Mouse (Mus musculus): Measurements from ENCODE around the gene Serpinb9.
"Not testable (repeated sequence)": the region's sequence is repeated elsewhere in the genome, so short reads cannot be mapped to it uniquely, and the experiment has no call there.

Gene Serpinb9

DNA sequence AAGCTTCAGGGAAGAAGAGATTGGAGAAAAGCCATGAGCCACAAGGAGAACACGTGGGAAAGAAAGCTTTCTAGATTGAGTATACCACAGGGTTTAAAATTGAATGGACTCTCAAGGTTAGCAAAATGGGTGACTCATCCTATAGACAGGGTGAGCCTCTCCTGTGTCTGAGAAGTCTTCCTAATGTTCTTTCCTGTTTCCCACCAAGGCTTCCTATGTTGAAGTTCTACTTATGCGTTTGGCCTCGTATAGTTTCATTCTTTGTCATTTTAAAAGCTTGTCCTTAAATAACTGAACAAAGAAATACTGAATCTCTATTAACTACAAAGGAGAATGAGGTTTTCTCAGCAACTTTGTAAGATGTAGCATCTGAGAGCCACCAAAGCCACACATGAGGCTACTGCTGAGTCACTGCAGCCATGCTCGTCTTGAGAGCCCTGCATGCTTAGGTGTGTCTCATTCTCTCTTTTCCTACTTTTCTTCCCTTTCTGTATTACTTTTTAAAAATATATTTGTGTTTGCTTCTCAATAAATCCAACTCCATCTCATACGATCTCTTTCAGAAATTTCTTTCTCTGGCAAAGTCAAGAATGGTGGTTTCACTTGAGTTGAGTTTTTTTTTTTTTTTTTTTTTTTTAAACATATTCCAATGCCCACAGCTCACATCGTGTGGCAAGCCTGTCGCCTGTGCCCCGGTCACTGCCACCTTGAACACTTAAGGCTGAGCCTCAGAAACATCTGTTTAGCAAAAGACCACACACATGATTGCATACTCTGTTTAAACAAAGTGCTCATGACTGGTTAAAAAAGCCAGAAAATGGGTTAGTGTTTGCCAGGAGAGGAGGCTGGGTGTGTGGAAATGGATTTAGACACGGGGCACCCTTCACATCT lies 718 bp downstream of the Serpinb9 start:
- DNase-seq (ENCODE audit: low read depth, low spot score), result peak; percentile 61

DNA sequence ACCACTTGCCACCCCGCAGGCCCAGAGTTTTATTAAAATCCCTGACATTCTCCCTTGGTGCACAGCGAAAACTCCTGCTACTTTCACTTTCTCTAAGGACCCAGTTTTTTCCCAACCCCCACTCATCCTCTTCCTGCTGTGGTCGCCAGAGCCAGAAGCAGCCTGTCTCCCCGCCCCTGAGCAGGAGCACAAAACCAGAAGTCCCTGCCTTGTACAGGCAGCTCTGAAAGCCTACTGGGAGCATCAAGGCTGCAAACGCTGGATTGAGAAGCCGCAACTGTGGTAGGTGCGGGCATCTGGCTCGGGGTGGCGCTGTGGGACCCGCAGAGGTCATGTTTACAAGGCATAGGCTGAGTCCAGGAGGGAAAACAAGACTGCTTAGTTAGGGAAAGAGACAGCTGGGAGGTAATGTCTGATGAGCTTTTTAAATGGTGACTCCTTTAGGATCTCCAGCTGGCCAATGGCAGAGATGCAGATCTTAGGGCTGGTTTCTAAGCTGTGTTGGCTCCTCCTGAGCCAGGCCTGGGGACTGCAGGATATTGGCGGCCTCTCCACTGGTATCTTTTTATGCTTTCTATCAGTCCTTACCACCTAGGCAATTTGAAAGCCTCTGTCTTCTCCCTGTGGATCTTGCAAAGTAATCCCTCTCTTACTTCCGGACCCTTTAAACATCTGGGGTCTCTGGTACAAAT lies 1.5 kb downstream of the Serpinb9 start:
- DNase-seq (ENCODE audit: low read depth, low spot score), result peak; percentile 95

DNA sequence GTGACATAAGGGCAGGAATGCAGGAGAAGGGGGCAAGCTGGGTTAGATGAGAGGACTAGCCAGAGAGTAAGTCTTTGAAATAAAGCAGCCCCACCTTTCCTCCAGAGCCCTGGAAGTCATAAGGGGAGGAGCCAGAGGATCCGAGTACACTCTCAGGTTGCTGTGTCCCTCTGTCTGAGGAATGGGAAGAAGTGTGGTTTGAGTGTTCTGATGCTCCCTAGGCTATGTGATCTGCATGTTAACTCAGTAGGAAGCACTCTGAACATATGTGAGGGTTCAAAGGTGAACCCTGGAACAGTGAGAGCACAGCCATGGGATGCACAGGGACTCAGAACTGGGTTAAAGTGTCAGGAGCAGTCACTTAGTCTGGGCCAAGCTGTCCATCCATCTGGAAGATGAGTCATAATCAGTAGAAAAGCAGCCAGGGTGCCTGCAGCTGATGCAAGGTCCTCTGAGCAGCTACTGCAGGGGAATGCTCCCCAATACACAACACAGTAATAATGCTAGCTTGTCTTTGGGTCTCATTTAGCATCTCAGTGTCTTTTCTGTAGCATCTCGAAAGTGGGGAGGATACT lies 2.5 kb downstream of the Serpinb9 start:
- DNase-seq (ENCODE audit: low read depth, low spot score), result peak; percentile 71

- no peak for DNase-seq (ENCODE audit: low read depth, low spot score)
Observed at GRCm38 (mm10) chr13:33006555-33006954, 3.5 kb downstream of the Serpinb9 start.

DNA sequence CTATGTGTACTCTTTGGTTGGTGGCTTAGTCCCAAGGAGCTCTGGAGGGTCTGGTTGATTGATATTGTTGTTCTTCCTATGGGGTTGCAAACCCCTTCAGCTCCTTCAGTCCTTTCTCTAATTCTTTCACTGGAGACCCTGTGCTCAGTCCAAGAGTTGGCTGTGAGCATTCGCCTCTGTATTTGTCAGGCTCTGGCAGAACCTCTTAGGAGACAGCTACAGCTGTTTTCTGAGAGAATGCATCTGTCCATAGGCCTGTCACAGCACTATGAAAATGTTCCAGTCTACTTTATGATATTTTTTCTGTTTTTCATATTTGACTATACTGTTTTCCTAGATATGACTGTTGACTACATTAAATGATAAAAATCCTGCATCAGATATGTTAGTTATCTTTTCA lies 9.3 kb downstream of the Serpinb9 start:
- DNase-seq (ENCODE audit: low read depth, low spot score), result no peak

GRCm38 (mm10) chr13:33013271-33013670 lies 10.2 kb downstream of the Serpinb9 start:
- DNase-seq (ENCODE audit: low read depth, low spot score), result peak; percentile 20

GRCm38 (mm10) chr13:33022371-33022770 lies 19.3 kb downstream of the Serpinb9 start:
- DNase-seq (ENCODE audit: low read depth, low spot score), result no peak

GRCm38 (mm10) chr13:33026427-33027057 lies 23.5 kb downstream of the Serpinb9 start:
- peak; percentile 41 for DNase-seq (ENCODE audit: low read depth, low spot score)

- peak; percentile 44 for DNase-seq (ENCODE audit: low read depth, low spot score)
Observed at GRCm38 (mm10) chr13:33027244-33027643, 24.2 kb downstream of the Serpinb9 start, which contains the start of gene Serpinb9b. TSS of gene Serpinb9b (plus strand) at chr13:33027416.

GRCm38 (mm10) chr13:33028146-33028545 lies 25.1 kb downstream of the Serpinb9 start:
- peak; percentile 60 for DNase-seq (ENCODE audit: low read depth, low spot score)

- DNase-seq (ENCODE audit: low read depth, low spot score), result peak; percentile 88
Observed at GRCm38 (mm10) chr13:33028550-33028949, 25.5 kb downstream of the Serpinb9 start.

DNA sequence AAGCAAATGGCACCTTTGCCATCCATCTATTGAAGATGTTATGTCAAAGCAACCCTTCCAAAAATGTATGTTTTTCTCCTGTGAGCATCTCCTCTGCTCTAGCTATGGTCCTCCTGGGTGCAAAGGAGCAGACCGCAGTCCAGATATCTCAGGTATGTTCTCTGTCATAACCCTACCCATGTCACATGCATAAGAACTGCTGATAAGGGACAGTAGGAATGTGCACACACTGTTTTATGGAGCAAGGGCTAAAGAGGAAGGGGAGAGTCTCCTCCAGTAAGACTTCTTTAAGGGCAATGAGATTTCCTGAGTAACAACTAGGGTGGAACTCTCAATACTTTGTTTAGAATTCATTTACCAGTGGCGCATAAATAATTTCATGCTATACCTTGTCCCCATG lies 26.4 kb downstream of the Serpinb9 start:
- not testable (repeated sequence) for DNase-seq (ENCODE audit: low read depth, low spot score)

DNA sequence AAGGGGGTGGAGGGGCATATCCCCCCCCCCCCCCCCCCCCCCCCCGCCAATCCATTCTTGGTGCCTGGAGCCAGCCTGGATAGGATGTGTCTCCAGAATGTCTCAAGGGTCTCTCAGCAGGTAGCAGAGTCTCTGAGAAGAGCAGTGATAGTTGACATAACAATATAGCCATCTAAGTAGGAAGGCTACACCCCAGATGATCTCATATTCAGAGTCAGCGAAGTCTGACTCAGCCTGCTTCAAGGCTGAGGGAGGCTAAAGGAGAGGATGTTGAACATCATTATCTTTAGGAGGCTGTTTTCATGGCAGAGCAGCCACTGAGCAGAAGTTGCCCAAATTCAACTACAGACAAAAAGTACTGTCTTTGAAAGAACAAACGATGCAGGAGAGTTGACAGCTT lies 27.2 kb downstream of the Serpinb9 start:
- peak; percentile 54 for DNase-seq (ENCODE audit: low read depth, low spot score)

GRCm38 (mm10) chr13:33035506-33035905 lies 32.5 kb downstream of the Serpinb9 start:
- peak; percentile 25 for DNase-seq (ENCODE audit: low read depth, low spot score)

DNA sequence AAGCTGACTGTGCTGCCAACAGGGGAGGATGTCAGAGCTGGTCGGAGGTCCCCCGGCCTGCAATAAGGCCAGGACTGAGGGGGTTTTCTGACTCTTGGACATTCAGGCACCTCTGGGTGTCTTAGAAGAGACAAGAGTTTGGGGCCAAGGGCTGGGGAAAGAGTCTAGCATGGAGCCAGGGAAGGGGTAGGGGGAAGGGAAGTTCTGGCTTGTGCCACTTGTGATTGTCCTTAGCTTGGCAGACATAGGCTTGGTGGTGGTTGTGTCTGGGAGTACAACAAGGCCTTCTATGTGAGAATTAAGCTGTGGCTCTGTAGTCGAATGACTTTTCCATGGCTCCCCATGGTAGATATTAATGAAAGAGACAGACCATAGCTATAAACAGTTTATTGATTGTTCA lies 40.5 kb downstream of the Serpinb9 start:
- no peak for DNase-seq (ENCODE audit: low read depth, low spot score)

DNA sequence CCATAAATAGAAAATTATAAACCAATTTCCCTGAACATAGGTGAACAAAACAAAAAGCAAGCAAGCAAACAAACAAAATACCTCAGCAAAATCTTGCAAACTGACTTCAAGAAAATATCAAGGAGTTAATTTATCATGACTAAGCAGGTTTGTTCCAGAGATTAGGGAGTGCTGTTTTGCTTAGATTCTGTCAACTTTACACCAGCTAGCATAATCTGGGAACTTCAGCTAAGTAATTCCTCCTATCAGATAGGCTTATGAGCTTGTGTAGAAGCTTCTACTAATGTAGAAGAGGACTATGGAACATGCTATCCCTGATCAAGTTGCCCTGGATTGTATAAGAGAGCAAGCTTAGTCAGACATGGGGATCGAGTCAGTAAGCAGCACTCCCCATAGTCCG lies 44.2 kb downstream of the Serpinb9 start:
- DNase-seq (ENCODE audit: low read depth, low spot score), result no peak

- no peak for DNase-seq (ENCODE audit: low read depth, low spot score)
Observed at GRCm38 (mm10) chr13:33048187-33048586, 45.1 kb downstream of the Serpinb9 start.

DNA sequence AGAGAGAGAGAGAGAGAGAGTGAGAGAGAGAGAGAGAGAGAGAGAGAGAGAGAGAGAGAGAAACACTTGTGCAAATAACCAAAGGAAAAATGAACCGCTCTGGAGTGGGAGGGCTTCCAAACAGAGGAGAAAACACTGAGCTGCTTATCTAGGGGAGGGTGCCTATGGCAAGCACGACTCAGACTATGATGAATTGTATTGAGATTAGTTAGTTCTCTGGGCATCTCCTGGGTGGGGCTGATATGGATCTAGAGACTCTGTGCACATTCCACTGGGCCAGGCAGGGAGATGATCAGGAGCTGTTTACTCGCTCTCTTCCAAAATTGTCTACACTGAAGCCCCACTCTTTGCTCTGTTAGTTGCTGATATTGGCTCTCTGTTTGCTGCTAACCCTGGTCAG lies 48.6 kb downstream of the Serpinb9 start:
- DNase-seq (ENCODE audit: low read depth, low spot score), result peak; percentile 68

GRCm38 (mm10) chr13:33063048-33063447 lies 60.0 kb downstream of the Serpinb9 start:
- DNase-seq (ENCODE audit: low read depth, low spot score), result no peak

Measured in 3T3-L1 (cell line).